Mouse (Mus musculus) kidney, embryonic 15.5 days (tissue): Measurements from ENCODE around the gene Olfr177. TPM values are rescaled to one million over a fixed set of nuclear protein-coding genes. Genes with fewer than 3 reads are reported as not detected.

Experiments
- ATAC-seq: fragments of 200-750 bp; cut with Nextera tagmentation; replicated peaks from 2 replicates; pipeline ENCODE4 v1.8.0; 2017; ENCODE audit warnings: moderate TSS enrichment; ENCODE audit not compliant: low FRiP score
- H3K27ac ChIP-seq: fragments of 300-500 bp; sonication (generic); 2 replicates; pipeline ENCODE4 v1.5.1; 2015; ENCODE audit warnings: mild to moderate bottlenecking, inconsistent platforms
- H3K27me3 ChIP-seq: fragments of 300-500 bp; sonication (generic); 2 replicates; pipeline ENCODE4 v1.6.1; 2015; ENCODE audit warnings: inconsistent platforms
- H3K36me3 ChIP-seq: fragments of 300-500 bp; sonication (generic); 2 replicates; pipeline ENCODE4 v1.6.1; 2015; ENCODE audit warnings: inconsistent platforms
- H3K4me1 ChIP-seq: fragments of 300-500 bp; sonication (generic); 2 replicates; pipeline ENCODE4 v1.6.1; 2015; ENCODE audit warnings: inconsistent platforms
- H3K4me2 ChIP-seq: fragments of 300-500 bp; sonication (generic); 2 replicates; pipeline ENCODE4 v1.6.1; 2015; ENCODE audit warnings: moderate library complexity, mild to moderate bottlenecking, inconsistent platforms
- H3K4me3 ChIP-seq: fragments of 300-500 bp; sonication (generic); replicated peaks from 2 replicates; pipeline ENCODE4 v1.5.1; 2015; ENCODE audit warnings: mild to moderate bottlenecking, inconsistent platforms
- H3K9ac ChIP-seq: fragments of 300-500 bp; sonication (generic); 2 replicates; pipeline ENCODE4 v1.6.1; 2015; ENCODE audit warnings: mild to moderate bottlenecking, inconsistent platforms
- H3K9me3 ChIP-seq: fragments of 300-500 bp; sonication (generic); replicated peaks from 2 replicates; pipeline ENCODE4 v1.6.1; 2016; ENCODE audit warnings: inconsistent platforms
- WGBS: fragments of 180-500 bp; shearing (Covaris S2); methylation state at CpG from one replicate; pipeline ENCODE4 v1.1.7; 2015; ENCODE audit warnings: mixed read lengths; 5-methylcytosine and 5-hydroxymethylcytosine counted together
- polyA plus RNA-seq: library from polyadenylated mRNA; unstranded; fragments of >200 nt; fragmentation: Nextera tagmentation; extraction: Ambion mirVana; gene quantifications from 2 replicates; pipeline ENCODE4 v1.2.1, GENCODE M21; 2015

Olfr177 gene
- not detected in 2 replicates for polyA plus RNA-seq

GRCm38 (mm10) chr16:58874668-58875067 is at the start of gene Olfr177:
TSS of gene Olfr177 (minus strand) at chr16:58874768.
- no peak within 1 kb of the TSS for H3K4me2 ChIP-seq
- H3K27me3 ChIP-seq, result no peaks in the 10 kb centered on the region
- ATAC-seq, result no peak
- 72% methylated on average over 1 of the region's 1 CpGs for WGBS
- H3K4me1 ChIP-seq, result no peaks in the 10 kb centered on the region
- no peaks in the 10 kb centered on the region for H3K36me3 ChIP-seq
- no peaks in the 10 kb centered on the region for H3K9me3 ChIP-seq
- no peak within 1 kb of the TSS for H3K9ac ChIP-seq
- H3K27ac ChIP-seq, result no peak within 1 kb of the TSS
- no peak within 1 kb of the TSS for H3K4me3 ChIP-seq

GRCm38 (mm10) chr16:58891963-58892362 is 17.4 kb upstream of the Olfr177 start, which contains the start of gene Olfr178:
TSS of gene Olfr178 (minus strand) at chr16:58892063.
- no peaks in the 10 kb centered on the region for H3K4me1 ChIP-seq
- no peaks in the 10 kb centered on the region for H3K36me3 ChIP-seq
- 85% methylated on average over 3 of the region's 3 CpGs for WGBS
- H3K27ac ChIP-seq, result no peak within 1 kb of the TSS
- H3K9ac ChIP-seq, result no peak within 1 kb of the TSS
- H3K4me2 ChIP-seq, result no peak within 1 kb of the TSS
- no peak within 1 kb of the TSS for H3K4me3 ChIP-seq
- no peaks in the 10 kb centered on the region for H3K27me3 ChIP-seq
- ATAC-seq, result no peak
- no peaks in the 10 kb centered on the region for H3K9me3 ChIP-seq

- Histone ChIP-seq H3K4me3 (no peak overlapping the region), H3K4me1 (no peaks in the 10 kb centered on the region), H3K9ac (no peak overlapping the region), H3K9me3 (no peaks in the 10 kb centered on the region), H3K4me2 (no peak overlapping the region), H3K27ac (no peak overlapping the region), H3K27me3 (no peaks in the 10 kb centered on the region), H3K36me3 (no peaks in the 10 kb centered on the region)
- WGBS, result 93% methylated on average over 2 of the region's 2 CpGs
- ATAC-seq, result no peak
Measured at GRCm38 (mm10) chr16:58884416-58884815, 9.8 kb upstream of the Olfr177 start.

GRCm38 (mm10) chr16:58861479-58861878 is 13.1 kb downstream of the Olfr177 start:
- H3K27ac ChIP-seq, result no peak overlapping the region
- no peak for ATAC-seq
- H3K9me3 ChIP-seq, result no peaks in the 10 kb centered on the region
- H3K4me3 ChIP-seq, result no peak overlapping the region
- no peak overlapping the region for H3K4me2 ChIP-seq
- WGBS, result 74% methylated on average over 1 of the region's 1 CpGs
- no peaks in the 10 kb centered on the region for H3K4me1 ChIP-seq
- H3K27me3 ChIP-seq, result no peaks in the 10 kb centered on the region
- H3K9ac ChIP-seq, result no peak overlapping the region
- no peaks in the 10 kb centered on the region for H3K36me3 ChIP-seq

DNA sequence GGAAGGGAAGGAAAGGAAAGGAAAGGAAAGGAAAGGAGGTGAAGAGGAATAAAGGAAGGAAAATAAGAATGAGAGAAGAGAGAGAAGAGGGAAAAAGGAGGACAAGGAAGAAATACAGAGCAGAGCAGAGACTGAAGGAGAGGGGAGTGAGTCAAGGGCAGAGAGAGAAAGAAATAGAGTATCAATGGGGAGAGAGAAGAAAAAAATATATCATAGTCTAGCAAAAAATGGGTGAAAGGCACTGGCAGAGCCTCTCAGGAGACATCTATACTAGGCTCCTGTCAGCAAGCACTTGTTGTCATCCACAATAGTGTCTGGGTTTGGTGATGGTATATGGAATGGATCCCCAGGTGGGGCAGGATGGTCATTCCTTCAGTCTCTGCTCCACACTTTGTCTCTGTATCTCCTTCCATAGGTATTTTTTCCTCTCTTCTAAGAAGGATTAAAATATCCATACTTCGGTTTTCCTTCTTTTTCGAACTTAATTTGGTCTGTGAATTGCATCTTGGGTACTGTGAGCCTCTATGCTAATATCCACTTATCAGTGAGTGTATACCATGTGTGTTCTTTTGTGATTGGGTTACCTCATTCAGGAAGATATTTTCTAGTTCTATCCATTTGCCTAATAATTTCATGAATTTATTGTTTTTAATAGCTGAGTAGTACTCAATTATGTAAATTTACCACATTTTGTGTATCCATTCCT is 14.4 kb downstream of the Olfr177 start:
- Histone ChIP-seq H3K4me1 (no peaks in the 10 kb centered on the region), H3K9me3 (no peaks in the 10 kb centered on the region), H3K9ac (no peak overlapping the region), H3K27me3 (no peaks in the 10 kb centered on the region), H3K4me3 (no peak overlapping the region), H3K27ac (no peak overlapping the region), H3K36me3 (no peaks in the 10 kb centered on the region), H3K4me2 (no peak overlapping the region)
- no peak for ATAC-seq
- WGBS, result 97% methylated on average over 2 of the region's 2 CpGs

GRCm38 (mm10) chr16:58826732-58827319 is 47.7 kb downstream of the Olfr177 start, which contains the start of gene Olfr175-ps1:
TSS of gene Olfr175-ps1 (minus strand) at chr16:58826782.
- H3K27me3 ChIP-seq, result no peaks in the 10 kb centered on the region
- no peak within 1 kb of the TSS for H3K9ac ChIP-seq
- ATAC-seq, result no peak
- no peaks in the 10 kb centered on the region for H3K4me1 ChIP-seq
- 83% methylated on average over 1 of the region's 1 CpGs for WGBS
- no peaks in the 10 kb centered on the region for H3K9me3 ChIP-seq
- no peak within 1 kb of the TSS for H3K4me2 ChIP-seq
- H3K36me3 ChIP-seq, result no peaks in the 10 kb centered on the region
- no peak within 1 kb of the TSS for H3K27ac ChIP-seq
- H3K4me3 ChIP-seq, result no peak within 1 kb of the TSS

Other genes starting within 250 kb of the Olfr177 start
- not detected in 2 replicates for gene E330017A01Rik, start 236.0 kb downstream of the Olfr177 start, polyA plus RNA-seq
- gene Cpox, start 204.5 kb downstream of the Olfr177 start, polyA plus RNA-seq, result 38.0 and 39.1 TPM in 2 replicates
- not detected in 2 replicates for gene Gpr15, start 155.7 kb downstream of the Olfr177 start, polyA plus RNA-seq
- gene Cldnd1, start 146.9 kb downstream of the Olfr177 start, polyA plus RNA-seq, result 108 and 111 TPM in 2 replicates
- gene Olfr172, start 111.6 kb downstream of the Olfr177 start, polyA plus RNA-seq, result not detected in 2 replicates
- gene Olfr173, start 74.5 kb downstream of the Olfr177 start, polyA plus RNA-seq, result not detected in 2 replicates
- not detected in 2 replicates for gene Olfr175-ps1, start 48.0 kb downstream of the Olfr177 start, polyA plus RNA-seq
- gene Olfr178, start 17.3 kb upstream of the Olfr177 start, polyA plus RNA-seq, result not detected in 2 replicates
- gene Olfr181, start 54.0 kb upstream of the Olfr177 start, polyA plus RNA-seq, result not detected in 2 replicates
- gene Olfr180, start 54.6 kb upstream of the Olfr177 start, polyA plus RNA-seq, result not detected in 2 replicates
- gene Olfr183, start 120.6 kb upstream of the Olfr177 start, polyA plus RNA-seq, result not detected in 2 replicates
- not detected in 2 replicates for gene Olfr186, start 155.5 kb upstream of the Olfr177 start, polyA plus RNA-seq
- gene Olfr187, start 165.0 kb upstream of the Olfr177 start, polyA plus RNA-seq, result not detected in 2 replicates
- gene Olfr190, start 203.2 kb upstream of the Olfr177 start, polyA plus RNA-seq, result not detected in 2 replicates
- gene Olfr191, start 215.1 kb upstream of the Olfr177 start, polyA plus RNA-seq, result not detected in 2 replicates
- not detected in 2 replicates for gene Olfr193, start 237.1 kb upstream of the Olfr177 start, polyA plus RNA-seq
- gene Olfr194, start 246.3 kb upstream of the Olfr177 start, polyA plus RNA-seq, result not detected in 2 replicates